Mouse (Mus musculus) midbrain, embryonic 13.5 days (tissue): Measurements from ENCODE around the gene Pdgfd. TPM values are rescaled to one million over a fixed set of nuclear protein-coding genes. Genes with fewer than 3 reads are reported as not detected.

ENCODE experiments used
- ATAC-seq: fragments of 200-750 bp; cut with Nextera tagmentation; 2 replicates; pipeline ENCODE4 v1.8.0; 2017; ENCODE audit warnings: mild to moderate bottlenecking, moderate TSS enrichment, moderate library complexity
- H3K27ac ChIP-seq: fragments of 300-500 bp; sonication (generic); 2 replicates; pipeline ENCODE4 v1.5.1; 2015; ENCODE audit warnings: inconsistent platforms, mild to moderate bottlenecking, moderate library complexity
- H3K27me3 ChIP-seq: fragments of 300-500 bp; sonication (generic); 2 replicates; pipeline ENCODE4 v1.6.1; 2015; ENCODE audit warnings: mild to moderate bottlenecking, inconsistent platforms
- H3K36me3 ChIP-seq: fragments of 300-500 bp; sonication (generic); 2 replicates; pipeline ENCODE4 v1.6.1; 2015; ENCODE audit warnings: mild to moderate bottlenecking, inconsistent platforms
- H3K4me1 ChIP-seq: fragments of 300-500 bp; sonication (generic); replicated peaks from 2 replicates; pipeline ENCODE4 v1.6.1; 2015; ENCODE audit warnings: inconsistent platforms
- H3K4me2 ChIP-seq: fragments of 300-500 bp; sonication (generic); replicated peaks from 2 replicates; pipeline ENCODE4 v1.6.1; 2015; ENCODE audit warnings: moderate library complexity, mild to moderate bottlenecking, inconsistent platforms
- H3K4me3 ChIP-seq: fragments of 300-500 bp; sonication (generic); replicated peaks from 2 replicates; pipeline ENCODE4 v1.5.1; 2015; ENCODE audit warnings: mild to moderate bottlenecking, inconsistent platforms
- H3K9ac ChIP-seq: fragments of 300-500 bp; sonication (generic); replicated peaks from 2 replicates; pipeline ENCODE4 v1.6.1; 2015; ENCODE audit warnings: mild to moderate bottlenecking, inconsistent platforms
- H3K9me3 ChIP-seq: fragments of 300-500 bp; sonication (generic); 2 replicates; pipeline ENCODE4 v1.6.1; 2016; ENCODE audit warnings: mild to moderate bottlenecking, inconsistent platforms
- WGBS: fragments of 180-500 bp; shearing (Covaris S2); methylation state at CpG from one replicate; pipeline ENCODE4 v1.1.7; 2015; 5-methylcytosine and 5-hydroxymethylcytosine counted together
- polyA plus RNA-seq: library from polyadenylated mRNA; unstranded; fragments of >200 nt; fragmentation: Nextera tagmentation; extraction: Ambion mirVana; gene quantifications from 2 replicates; pipeline ENCODE4 v1.2.1, GENCODE M21; 2015

The Pdgfd gene
- polyA plus RNA-seq, 1 experiment from 2014 or later = 1.7 TPM

DNA sequence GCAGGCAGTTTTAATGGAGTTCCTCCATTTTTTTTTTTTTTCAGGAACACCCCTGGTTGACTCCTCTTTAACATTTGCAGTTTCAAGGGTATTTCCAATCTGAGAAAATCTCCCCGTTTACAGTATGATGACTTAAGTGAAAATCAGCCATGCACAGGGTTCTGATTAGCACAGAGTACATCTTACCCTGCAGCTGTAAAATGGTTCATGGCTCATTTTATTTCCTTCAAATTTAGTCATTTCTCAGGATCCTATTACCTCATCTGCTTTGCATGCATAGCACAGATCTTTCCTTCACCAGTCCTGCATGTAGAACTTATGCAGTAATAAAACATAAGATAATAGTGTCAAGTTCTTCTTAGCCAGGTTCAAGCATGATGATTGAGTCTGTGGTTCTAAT is 165.1 kb downstream of the Pdgfd start:
- H3K27ac ChIP-seq = no peak overlapping the region
- no peaks in the 10 kb centered on the region for H3K9me3 ChIP-seq
- H3K4me1 ChIP-seq = no peaks in the 10 kb centered on the region
- H3K27me3 ChIP-seq = no peaks in the 10 kb centered on the region
- H3K4me3 ChIP-seq = no peak overlapping the region
- H3K4me2 ChIP-seq = no peak overlapping the region
- H3K9ac ChIP-seq = no peak overlapping the region
- ATAC-seq = no peak
- 81% methylated on average over 1 of the region's 1 CpGs for WGBS
- no peaks in the 10 kb centered on the region for H3K36me3 ChIP-seq

DNA sequence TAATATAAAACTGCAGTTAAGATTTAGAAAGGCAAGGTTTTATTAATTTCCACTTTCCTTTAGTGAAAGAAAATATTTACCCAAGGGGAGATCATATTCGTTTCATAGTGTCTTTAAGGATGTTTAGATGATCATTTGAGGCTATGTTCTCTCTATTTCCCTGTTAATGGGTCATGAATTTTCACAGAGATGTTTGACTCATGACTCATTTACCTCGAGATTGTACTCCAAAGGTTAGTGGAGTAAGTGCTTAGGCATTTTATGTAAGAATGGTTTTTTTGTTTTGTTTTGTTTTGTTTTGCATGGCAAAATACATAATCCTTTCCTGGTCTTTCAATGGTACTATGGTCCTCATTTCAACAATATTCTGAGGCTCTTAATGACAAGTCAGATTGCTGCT is 167.9 kb downstream of the Pdgfd start:
- no peak overlapping the region for H3K4me2 ChIP-seq
- no peaks in the 10 kb centered on the region for H3K4me1 ChIP-seq
- WGBS = 62% methylated on average over 2 of the region's 2 CpGs

GRCm38 (mm10) chr9:6337891-6338290 is 169.5 kb downstream of the Pdgfd start:
- Histone ChIP-seq H3K4me1 (no peaks in the 10 kb centered on the region), H3K27me3 (no peaks in the 10 kb centered on the region), H3K36me3 (no peaks in the 10 kb centered on the region), H3K4me3 (no peak overlapping the region), H3K9ac (no peak overlapping the region), H3K9me3 (no peaks in the 10 kb centered on the region), H3K27ac (no peak overlapping the region), H3K4me2 (no peak overlapping the region)
- no peak for ATAC-seq
- 89% methylated on average over 2 of the region's 2 CpGs for WGBS

More for the DNA sequence above, 167.9 kb downstream of the Pdgfd start:
- H3K9me3 ChIP-seq = no peaks in the 10 kb centered on the region
- H3K27ac ChIP-seq = no peak overlapping the region
- no peaks in the 10 kb centered on the region for H3K27me3 ChIP-seq
- H3K4me3 ChIP-seq = no peak overlapping the region
- no peak for ATAC-seq
- H3K9ac ChIP-seq = no peak overlapping the region
- H3K36me3 ChIP-seq = no peaks in the 10 kb centered on the region

GRCm38 (mm10) chr9:6338344-6338743 is 170.0 kb downstream of the Pdgfd start:
- Histone ChIP-seq H3K27ac (no peak overlapping the region), H3K9me3 (no peaks in the 10 kb centered on the region), H3K4me3 (no peak overlapping the region), H3K9ac (no peak overlapping the region), H3K4me2 (no peak overlapping the region), H3K36me3 (no peaks in the 10 kb centered on the region), H3K27me3 (no peaks in the 10 kb centered on the region), H3K4me1 (no peaks in the 10 kb centered on the region)
- ATAC-seq = no peak
- 91% methylated on average over 3 of the region's 3 CpGs for WGBS

DNA sequence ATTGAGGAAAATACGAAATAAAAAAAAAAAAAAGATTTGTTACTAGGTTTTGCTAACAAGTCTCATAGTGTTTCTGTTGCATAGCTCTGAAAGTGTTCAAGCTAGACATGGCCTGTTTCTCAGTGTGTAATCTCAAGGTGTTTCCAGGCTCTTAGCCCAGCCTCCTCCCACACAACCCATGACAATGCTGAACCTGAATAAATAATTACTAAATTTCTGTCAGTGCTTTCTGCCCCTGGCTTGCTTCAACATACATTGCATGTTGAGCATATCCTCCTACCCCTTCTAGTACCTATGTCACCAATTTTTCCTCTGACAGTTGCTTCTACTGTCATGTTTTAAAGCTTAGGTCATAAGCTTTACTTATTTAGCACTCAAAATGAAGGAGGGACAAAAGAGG is 171.0 kb downstream of the Pdgfd start:
- ATAC-seq = no peak
- Histone ChIP-seq H3K4me3 (no peak overlapping the region), H3K4me1 (no peaks in the 10 kb centered on the region), H3K27me3 (no peaks in the 10 kb centered on the region), H3K36me3 (no peaks in the 10 kb centered on the region), H3K27ac (no peak overlapping the region), H3K9me3 (no peaks in the 10 kb centered on the region), H3K9ac (no peak overlapping the region), H3K4me2 (no peak overlapping the region)
- 87% methylated on average over 1 of the region's 1 CpGs for WGBS

DNA sequence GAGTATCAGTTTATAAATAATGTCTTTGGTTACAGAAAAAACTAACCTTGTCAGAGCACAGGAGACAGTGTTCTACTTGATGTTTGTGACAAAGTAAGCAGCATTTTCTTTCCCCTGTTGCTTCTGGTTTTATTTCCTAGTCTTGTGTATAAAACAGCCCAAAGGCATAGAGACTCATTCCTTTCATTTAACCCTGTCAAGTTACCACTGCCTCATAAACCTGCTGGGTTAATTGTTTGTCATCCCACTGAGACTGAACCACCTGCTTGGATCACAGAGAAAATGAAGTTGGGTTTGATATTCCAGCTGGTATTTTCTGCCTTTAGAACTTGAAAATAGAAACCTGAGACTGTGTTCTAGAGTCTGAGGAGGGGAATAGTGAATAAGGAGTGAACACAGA is 172.4 kb downstream of the Pdgfd start:
- no peaks in the 10 kb centered on the region for H3K9me3 ChIP-seq
- H3K36me3 ChIP-seq = no peaks in the 10 kb centered on the region
- no peak overlapping the region for H3K9ac ChIP-seq
- ATAC-seq = no peak
- H3K4me1 ChIP-seq = no peaks in the 10 kb centered on the region
- no peak overlapping the region for H3K4me2 ChIP-seq
- H3K27me3 ChIP-seq = no peaks in the 10 kb centered on the region
- no peak overlapping the region for H3K4me3 ChIP-seq
- H3K27ac ChIP-seq = no peak overlapping the region

DNA sequence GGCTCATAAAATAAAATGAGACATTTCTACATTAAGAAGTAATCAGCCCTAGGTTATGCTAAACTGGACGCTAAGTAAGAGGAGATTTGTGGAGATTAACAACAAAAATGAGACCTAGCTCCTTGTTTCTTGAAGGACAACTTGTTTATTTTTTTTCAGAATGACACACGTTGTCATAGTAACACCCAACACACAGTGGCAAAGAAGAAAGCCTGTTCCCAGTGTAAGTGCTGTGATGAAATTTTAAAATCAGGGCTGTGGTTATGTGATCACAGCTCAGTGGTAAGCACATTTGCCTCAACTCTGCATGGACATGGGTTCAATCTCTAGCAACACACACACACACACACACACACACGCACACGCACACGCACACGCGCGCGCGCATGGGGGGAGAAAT is 174.5 kb downstream of the Pdgfd start:
- Histone ChIP-seq H3K36me3 (no peaks in the 10 kb centered on the region), H3K27ac (no peak overlapping the region), H3K4me2 (no peak overlapping the region), H3K9ac (no peak overlapping the region), H3K4me3 (no peak overlapping the region), H3K9me3 (no peaks in the 10 kb centered on the region), H3K27me3 (no peaks in the 10 kb centered on the region), H3K4me1 (no peaks in the 10 kb centered on the region)
- ATAC-seq = no peak
- 91% methylated on average over 10 of the region's 10 CpGs for WGBS

- Histone ChIP-seq H3K36me3 (no peaks in the 10 kb centered on the region), H3K9me3 (no peaks in the 10 kb centered on the region), H3K27ac (no peak overlapping the region), H3K27me3 (no peaks in the 10 kb centered on the region), H3K4me2 (no peak overlapping the region), H3K9ac (no peak overlapping the region), H3K4me3 (no peak overlapping the region), H3K4me1 (no peaks in the 10 kb centered on the region)
- WGBS = 42% methylated on average over 2 of the region's 2 CpGs
- ATAC-seq = no peak
Measured at GRCm38 (mm10) chr9:6344514-6344913, 176.1 kb downstream of the Pdgfd start.

DNA sequence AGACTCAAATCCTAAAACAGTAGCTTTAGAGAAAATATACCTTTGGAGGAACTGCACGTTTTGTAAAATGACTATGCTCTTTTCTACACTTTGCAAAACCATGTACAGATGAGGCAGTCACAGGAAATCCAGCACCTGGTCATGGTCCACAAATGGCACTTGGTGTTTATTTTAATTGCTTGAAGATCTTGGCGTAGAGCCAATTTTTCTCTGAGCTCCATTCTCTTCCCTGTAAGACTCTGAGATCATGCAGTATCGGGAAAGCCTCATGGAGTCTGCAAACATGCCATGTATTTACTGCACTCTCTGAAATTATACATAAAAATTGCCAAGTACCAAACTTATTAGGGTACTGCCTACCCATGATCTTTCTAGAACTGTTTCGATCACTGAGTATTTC is 176.5 kb downstream of the Pdgfd start:
- Histone ChIP-seq H3K27ac (no peak overlapping the region), H3K4me2 (no peak overlapping the region), H3K4me1 (no peaks in the 10 kb centered on the region), H3K36me3 (no peaks in the 10 kb centered on the region), H3K27me3 (no peaks in the 10 kb centered on the region), H3K9ac (no peak overlapping the region), H3K4me3 (no peak overlapping the region), H3K9me3 (no peaks in the 10 kb centered on the region)
- 76% methylated on average over 4 of the region's 4 CpGs for WGBS
- ATAC-seq = peak; percentile 40; the same call in 1 of the 2 replicates

DNA sequence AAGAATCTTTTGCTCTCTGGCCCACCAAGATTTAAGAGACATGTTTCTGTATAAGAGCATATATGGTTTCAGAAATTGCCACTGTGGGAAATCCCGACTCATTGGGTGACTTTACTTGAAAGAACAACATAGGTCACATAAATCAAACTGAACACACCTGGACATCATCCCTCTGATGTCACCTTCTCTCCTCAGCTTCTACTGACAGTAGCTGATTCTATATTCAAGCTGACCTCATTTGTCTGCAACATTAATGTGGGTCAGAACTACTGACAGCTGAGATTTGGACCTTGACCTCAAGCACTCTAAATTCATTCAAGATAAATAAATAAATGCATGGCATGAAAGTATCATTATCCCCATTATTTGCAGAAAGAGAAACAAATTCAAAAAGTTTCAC is 177.0 kb downstream of the Pdgfd start:
- WGBS = 78% methylated on average over 1 of the region's 1 CpGs
- no peak for ATAC-seq

GRCm38 (mm10) chr9:6353257-6353960 is 185.0 kb downstream of the Pdgfd start:
- H3K36me3 ChIP-seq = no peaks in the 10 kb centered on the region
- no peak overlapping the region for H3K4me2 ChIP-seq
- H3K4me1 ChIP-seq = 0 out of 2 replicates have a peak, but pooled peaks cover 5% of the 10 kb centered on the region
- 74% methylated on average over 1 of the region's 1 CpGs for WGBS
- no peak overlapping the region for H3K4me3 ChIP-seq
- H3K9ac ChIP-seq = no peak overlapping the region
- no peak overlapping the region for H3K27ac ChIP-seq
- no peaks in the 10 kb centered on the region for H3K27me3 ChIP-seq
- no peaks in the 10 kb centered on the region for H3K9me3 ChIP-seq
- ATAC-seq = peak; percentile 55; the same call in 1 of the 2 replicates

More for the DNA sequence above, 177.0 kb downstream of the Pdgfd start:
- Histone ChIP-seq H3K27me3 (no peaks in the 10 kb centered on the region), H3K27ac (no peak overlapping the region), H3K4me2 (no peak overlapping the region), H3K9ac (no peak overlapping the region), H3K36me3 (no peaks in the 10 kb centered on the region), H3K4me1 (no peaks in the 10 kb centered on the region), H3K4me3 (no peak overlapping the region), H3K9me3 (no peaks in the 10 kb centered on the region)

GRCm38 (mm10) chr9:6360795-6361194 is 192.4 kb downstream of the Pdgfd start:
- no peak for ATAC-seq
- H3K36me3 ChIP-seq = no peaks in the 10 kb centered on the region
- no peak overlapping the region for H3K9ac ChIP-seq
- H3K4me2 ChIP-seq = no peak overlapping the region
- H3K9me3 ChIP-seq = no peaks in the 10 kb centered on the region
- H3K4me3 ChIP-seq = no peak overlapping the region
- WGBS = 87% methylated on average over 2 of the region's 2 CpGs
- H3K27ac ChIP-seq = no peak overlapping the region
- no peaks in the 10 kb centered on the region for H3K4me1 ChIP-seq
- H3K27me3 ChIP-seq = no peaks in the 10 kb centered on the region

DNA sequence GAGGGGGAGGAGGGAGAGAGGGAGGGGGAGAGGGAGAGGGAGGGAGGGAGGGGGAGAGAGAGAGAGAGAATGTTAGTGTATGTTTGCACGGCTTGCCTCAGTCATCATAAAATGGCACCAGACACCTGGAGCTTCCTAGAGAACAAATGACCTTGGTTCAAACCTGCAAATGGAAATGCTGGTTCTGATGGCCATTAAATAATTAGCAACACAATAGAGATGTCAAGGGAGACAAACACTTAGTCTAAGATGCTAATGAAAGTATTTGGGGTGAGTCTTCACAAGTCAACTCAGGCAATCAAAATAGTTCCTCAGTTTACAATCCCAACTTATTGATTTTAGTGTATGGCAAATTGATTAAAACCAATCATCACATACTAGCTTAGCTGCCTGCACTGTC is 198.2 kb downstream of the Pdgfd start:
- Histone ChIP-seq H3K27ac (no peak overlapping the region), H3K9ac (no peak overlapping the region), H3K4me1 (no peaks in the 10 kb centered on the region), H3K9me3 (no peaks in the 10 kb centered on the region), H3K4me3 (no peak overlapping the region), H3K4me2 (no peak overlapping the region), H3K36me3 (no peaks in the 10 kb centered on the region), H3K27me3 (no peaks in the 10 kb centered on the region)
- 94% methylated on average over 1 of the region's 1 CpGs for WGBS
- ATAC-seq = no peak
